Mouse (Mus musculus) lung, postnatal 0 days (tissue): Measurements from ENCODE around the gene Mto1. TPM values are rescaled to one million over a fixed set of nuclear protein-coding genes. Genes with fewer than 3 reads are reported as not detected.
"Not testable (repeated sequence)": the region's sequence is repeated elsewhere in the genome, so short reads cannot be mapped to it uniquely, and the experiment has no call there.

ENCODE experiments used
- ATAC-seq: fragments of 200-750 bp; cut with Nextera tagmentation; 2 replicates; pipeline ENCODE4 v1.8.0; 2017; ENCODE audit warnings: moderate library complexity
- DNase-seq: peaks from one replicate; pipeline ENCODE4 v3.0.0-alpha.2; 2016; ENCODE audit warnings: low spot score
- H3K27ac ChIP-seq: fragments of 300-500 bp; sonication (generic); 2 replicates; pipeline ENCODE4 v1.5.1; 2014; ENCODE audit warnings: antibody characterized with exemption, mild to moderate bottlenecking, low read length, mixed read lengths
- H3K27me3 ChIP-seq: fragments of 300-500 bp; sonication (generic); replicated peaks from 2 replicates; pipeline ENCODE4 v1.6.1; 2014; ENCODE audit warnings: low read length, mixed read lengths; ENCODE audit not compliant: insufficient read depth
- H3K36me3 ChIP-seq: fragments of 300-500 bp; sonication (generic); 2 replicates; pipeline ENCODE4 v1.6.1; 2014; ENCODE audit warnings: low read length, mixed read lengths; ENCODE audit not compliant: insufficient read depth
- H3K4me1 ChIP-seq: fragments of 300-500 bp; sonication (generic); 2 replicates; pipeline ENCODE4 v1.6.1; 2014; ENCODE audit warnings: antibody characterized with exemption, low read depth, low read length, mixed read lengths; ENCODE audit not compliant: insufficient read depth
- H3K4me2 ChIP-seq: fragments of 300-500 bp; sonication (generic); replicated peaks from 2 replicates; pipeline ENCODE4 v1.6.1; 2014; ENCODE audit warnings: low read depth, mild to moderate bottlenecking, low read length, moderate library complexity, mixed read lengths
- H3K4me3 ChIP-seq: fragments of 300-500 bp; sonication (generic); 2 replicates; pipeline ENCODE4 v1.5.1; 2014; ENCODE audit warnings: low read depth, low read length
- H3K9ac ChIP-seq: fragments of 300-500 bp; sonication (generic); replicated peaks from 2 replicates; pipeline ENCODE4 v1.6.1; 2014; ENCODE audit warnings: low read depth, mild to moderate bottlenecking
- H3K9me3 ChIP-seq: fragments of 300-500 bp; sonication (generic); 2 replicates; pipeline ENCODE4 v1.6.1; 2016; ENCODE audit warnings: low read length, mixed read lengths
- CTCF ChIP-seq: IDR thresholded peaks from 2 replicates; pipeline ENCODE4 v1.5.1; 2016; ENCODE audit warnings: antibody characterized with exemption, mild to moderate bottlenecking
- EP300 ChIP-seq: IDR thresholded peaks from 2 replicates; pipeline ENCODE4 v1.6.1; 2016; ENCODE audit warnings: antibody characterized with exemption, mild to moderate bottlenecking, control low read depth
- WGBS: fragments of 180-500 bp; shearing (Covaris S2); extraction: QIAGEN DNeasy Blood & Tissue Kit; methylation state at CpG from one replicate; pipeline ENCODE4 v1.1.7; 2014; 5-methylcytosine and 5-hydroxymethylcytosine counted together
- polyA plus RNA-seq: library from polyadenylated mRNA; unstranded; fragments of >200 nt; fragmentation: Nextera tagmentation; extraction: Ambion mirVana; gene quantifications from 2 replicates; pipeline ENCODE4 v1.2.1, GENCODE M21; 2015

Gene Mto1
- polyA plus RNA-seq, 1 experiment from 2014 or later: 11.2 TPM

DNA sequence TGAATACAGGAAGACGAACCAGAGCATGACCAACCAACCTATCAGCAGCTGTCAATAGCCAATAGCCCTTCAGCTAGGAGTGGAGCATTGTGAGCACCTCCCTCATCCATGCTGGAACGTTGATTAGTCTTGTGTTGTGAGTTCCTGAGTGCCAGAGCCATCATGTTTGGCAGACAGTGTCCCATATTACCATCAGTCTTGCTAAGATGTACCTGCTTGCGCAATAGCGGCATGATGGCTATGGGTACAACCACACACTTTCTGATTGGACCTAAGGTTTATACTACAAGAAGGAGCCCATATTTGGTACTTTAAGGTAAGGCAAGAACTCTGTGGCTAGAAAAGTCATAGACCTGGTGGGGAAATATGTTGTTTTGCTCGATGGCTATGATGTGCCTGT lies 63.7 kb downstream of the Mto1 start:
- Histone ChIP-seq H3K9me3 (no peaks in the 10 kb centered on the region), H3K9ac (no peak overlapping the region), H3K27me3 (no peaks in the 10 kb centered on the region), H3K4me2 (no peak overlapping the region), H3K4me3 (no peak overlapping the region), H3K27ac (no peak overlapping the region), H3K4me1 (no peaks in the 10 kb centered on the region), H3K36me3 (no peaks in the 10 kb centered on the region)
- DNase-seq (no peak), ATAC-seq (no peak)
- no peak for TF ChIP-seq EP300
- no peak for TF ChIP-seq CTCF
- WGBS: 90% methylated on average over 5 of the region's 5 CpGs

DNA sequence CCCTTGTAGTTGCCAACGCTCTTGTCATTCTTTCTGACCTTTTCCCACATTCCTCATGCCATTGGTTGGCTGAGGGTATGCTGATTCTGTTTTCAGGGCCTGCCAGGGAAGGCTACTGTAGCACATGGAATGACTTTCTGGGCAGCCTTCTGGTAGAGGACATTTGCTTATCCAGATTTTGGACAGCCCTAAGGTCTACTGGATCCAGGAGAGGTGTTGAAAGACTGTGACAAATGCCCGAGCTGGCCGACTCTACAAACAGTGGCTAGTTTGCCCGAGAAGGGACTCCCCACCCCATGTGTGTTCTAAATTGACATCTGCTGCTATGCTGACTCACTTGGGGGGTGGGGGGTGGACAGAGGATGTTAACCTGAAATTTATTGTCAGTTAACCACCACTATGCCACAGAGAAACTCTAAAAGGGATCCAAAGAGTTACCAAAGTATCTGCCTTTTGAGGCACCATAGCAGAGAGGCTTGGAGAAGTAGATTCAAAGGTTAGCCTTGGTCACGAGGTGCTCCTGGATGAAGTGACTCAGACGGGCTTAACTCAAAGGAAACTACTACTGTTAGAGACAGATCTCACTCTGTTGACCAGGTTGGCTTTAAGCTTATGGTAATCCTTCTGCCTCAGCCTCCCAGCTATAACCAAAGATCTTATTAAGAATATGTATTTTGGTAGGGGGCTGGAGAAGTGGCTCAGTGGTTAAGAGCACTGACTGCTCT lies 65.9 kb downstream of the Mto1 start:
- Histone ChIP-seq H3K36me3 (no peaks in the 10 kb centered on the region), H3K27ac (no peak overlapping the region), H3K27me3 (no peaks in the 10 kb centered on the region), H3K4me2 (no peak overlapping the region), H3K9ac (no peak overlapping the region), H3K9me3 (no peaks in the 10 kb centered on the region), H3K4me1 (no peaks in the 10 kb centered on the region), H3K4me3 (no peak overlapping the region)
- no peak for ATAC-seq
- WGBS: 41% methylated on average over 6 of the region's 6 CpGs
- no peak for TF ChIP-seq CTCF
- no peak for TF ChIP-seq EP300
- DNase-seq: no peak

DNA sequence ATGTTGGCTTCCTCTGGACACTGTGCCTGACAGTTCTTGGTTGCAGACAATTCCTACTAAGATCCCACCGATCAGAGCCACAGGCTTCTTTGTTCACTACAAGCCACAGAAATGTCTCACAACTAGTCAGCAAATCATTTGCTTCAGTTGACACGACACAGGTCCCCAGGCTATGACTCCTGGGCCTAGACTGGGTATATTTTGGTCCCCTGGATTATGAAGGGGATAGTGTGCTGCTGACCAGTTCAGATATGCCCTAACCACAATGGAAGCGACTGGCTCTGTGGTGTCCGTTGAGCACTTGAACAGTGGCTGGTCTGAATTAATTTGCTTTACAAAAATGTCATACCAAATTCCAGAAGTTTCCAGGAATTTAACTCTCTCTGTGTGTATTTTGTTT lies 66.7 kb downstream of the Mto1 start:
- ATAC-seq (no peak), DNase-seq (no peak)
- no peak for TF ChIP-seq EP300
- TF ChIP-seq CTCF: no peak
- Histone ChIP-seq H3K27me3 (no peaks in the 10 kb centered on the region), H3K27ac (no peak overlapping the region), H3K4me1 (no peaks in the 10 kb centered on the region), H3K9ac (no peak overlapping the region), H3K36me3 (no peaks in the 10 kb centered on the region), H3K9me3 (no peaks in the 10 kb centered on the region), H3K4me3 (no peak overlapping the region), H3K4me2 (no peak overlapping the region)
- WGBS: 77% methylated on average over 4 of the region's 4 CpGs

DNA sequence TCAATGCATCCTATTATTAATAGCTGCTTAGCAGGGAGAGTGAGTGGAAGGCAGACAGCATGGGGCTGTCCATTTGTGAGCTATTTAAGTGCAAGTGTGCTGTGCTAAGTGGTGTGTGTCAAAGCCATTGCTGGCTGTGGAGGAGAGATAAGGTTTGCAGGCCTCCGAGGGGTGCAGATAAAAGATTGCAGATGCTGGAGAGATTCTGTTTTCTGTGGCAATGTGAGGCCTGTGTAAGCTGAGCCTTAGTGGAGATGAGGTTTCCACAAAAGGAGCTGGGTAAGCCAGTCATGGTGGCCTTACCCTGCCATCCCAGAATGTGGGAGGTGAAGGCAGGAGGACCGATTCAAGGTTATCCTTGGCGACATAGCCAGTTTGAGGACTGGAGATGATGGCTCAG lies 68.1 kb downstream of the Mto1 start:
- Histone ChIP-seq H3K9me3 (no peaks in the 10 kb centered on the region), H3K4me2 (no peak overlapping the region), H3K27ac (no peak overlapping the region), H3K4me1 (peaks cover 8% of the 10 kb centered on the region; the same call in 1 of the 2 replicates), H3K4me3 (no peak overlapping the region), H3K9ac (no peak overlapping the region), H3K36me3 (no peaks in the 10 kb centered on the region), H3K27me3 (no peaks in the 10 kb centered on the region)
- ATAC-seq: no peak
- no peak for TF ChIP-seq EP300
- no peak for TF ChIP-seq CTCF
- no peak for DNase-seq
- 53% methylated on average over 3 of the region's 3 CpGs for WGBS

DNA sequence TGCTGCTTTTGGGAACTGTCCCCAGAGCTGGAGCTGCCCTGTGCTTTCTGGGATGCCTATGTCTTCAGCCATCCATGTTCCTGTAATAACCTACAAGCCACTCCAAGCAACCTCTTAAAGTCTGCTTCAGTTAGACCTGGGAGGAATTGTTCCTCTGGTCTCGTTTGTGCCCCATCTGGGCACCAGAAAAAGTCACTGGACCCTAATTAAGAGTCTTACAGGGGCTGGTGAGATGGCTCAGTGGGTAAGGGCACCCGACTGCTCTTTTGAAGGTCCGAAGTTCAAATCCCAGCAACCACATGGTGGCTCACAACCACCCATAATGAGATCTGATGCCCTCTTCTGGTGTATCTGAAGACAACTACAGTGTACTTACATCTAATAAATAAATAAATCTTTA lies 69.2 kb downstream of the Mto1 start:
- WGBS: 66% methylated on average over 3 of the region's 3 CpGs
- not testable (repeated sequence) for H3K9me3 ChIP-seq, H3K4me1 ChIP-seq, ATAC-seq, H3K27me3 ChIP-seq, H3K36me3 ChIP-seq, DNase-seq, H3K4me3 ChIP-seq, H3K9ac ChIP-seq, H3K27ac ChIP-seq, H3K4me2 ChIP-seq

DNA sequence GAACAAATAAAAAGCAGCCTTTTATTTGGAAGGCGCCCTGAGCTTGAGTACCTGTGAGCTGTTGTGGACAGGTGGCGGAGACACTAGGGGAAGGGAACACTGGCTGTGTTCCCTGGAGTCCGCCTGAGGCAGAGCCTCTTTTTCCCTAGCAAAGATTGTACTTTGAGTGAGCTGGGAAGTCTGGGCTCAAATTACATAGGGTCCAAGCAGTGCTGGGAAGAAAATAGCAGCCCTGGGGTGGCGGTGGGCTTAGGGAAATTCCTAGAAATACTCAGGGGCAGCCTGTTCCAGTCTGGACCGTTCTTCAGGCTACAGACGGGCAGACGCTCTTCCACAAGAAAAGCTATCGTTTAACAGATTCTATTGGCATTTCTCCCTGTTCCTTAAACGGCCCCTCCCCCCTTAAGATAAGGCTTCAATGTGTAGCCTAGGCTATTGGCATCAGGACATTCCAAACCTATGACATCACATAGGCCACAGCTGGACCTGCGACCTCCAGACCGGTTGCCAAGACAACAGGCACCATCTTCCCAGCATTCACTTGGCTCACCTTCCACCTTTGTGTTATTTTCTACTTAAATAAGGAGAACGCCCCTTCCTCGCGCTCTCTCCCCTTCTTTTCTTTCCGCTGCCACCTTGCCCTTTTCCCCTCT lies 72.2 kb downstream of the Mto1 start:
- Histone ChIP-seq H3K27ac (no peak overlapping the region), H3K4me1 (peaks cover 10% of the 10 kb centered on the region; the same call in 1 of the 2 replicates), H3K36me3 (no peaks in the 10 kb centered on the region), H3K4me2 (peak overlapping the region; percentile 80), H3K27me3 (no peaks in the 10 kb centered on the region), H3K9ac (no peak overlapping the region), H3K4me3 (peak overlapping the region; percentile 29), H3K9me3 (no peaks in the 10 kb centered on the region)
- ATAC-seq (peak; percentile 81), DNase-seq (peak; percentile 90)
- no peak for TF ChIP-seq EP300
- TF ChIP-seq CTCF: no peak
- 6% methylated on average over 15 of the region's 15 CpGs for WGBS
